Mouse (Mus musculus): ENCODE results near the gene Prkg1.

DNA sequence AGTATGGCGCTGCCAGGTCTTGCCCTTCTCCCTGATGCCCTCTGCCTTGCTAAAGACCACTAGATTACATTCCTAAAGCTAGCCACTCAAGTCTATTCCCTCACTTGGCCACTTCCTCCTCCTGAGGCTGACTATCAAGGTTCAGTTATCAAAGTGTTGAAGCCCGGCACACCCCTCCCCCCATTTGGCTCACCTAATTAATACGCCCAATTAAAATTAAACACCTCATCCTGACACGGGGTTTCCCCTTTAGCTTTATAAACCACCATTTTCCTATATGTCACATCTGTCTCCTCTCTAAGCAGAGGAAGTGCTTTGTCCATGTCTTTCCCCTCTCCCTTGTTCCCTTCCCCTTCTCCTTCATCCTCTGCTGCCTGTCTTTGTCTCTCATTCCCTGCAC lies 566.4 kb downstream of the Prkg1 start:
- TF ChIP-seq CTCF (IDR thresholded peaks at IDR 0.05) (no peak), POLR2A (IDR thresholded peaks at IDR 0.05; ENCODE audit: insufficient read depth, low read depth, low read length) (no peak)
